Mouse (Mus musculus): ENCODE measurements around the gene Fbxl2.

DNA sequence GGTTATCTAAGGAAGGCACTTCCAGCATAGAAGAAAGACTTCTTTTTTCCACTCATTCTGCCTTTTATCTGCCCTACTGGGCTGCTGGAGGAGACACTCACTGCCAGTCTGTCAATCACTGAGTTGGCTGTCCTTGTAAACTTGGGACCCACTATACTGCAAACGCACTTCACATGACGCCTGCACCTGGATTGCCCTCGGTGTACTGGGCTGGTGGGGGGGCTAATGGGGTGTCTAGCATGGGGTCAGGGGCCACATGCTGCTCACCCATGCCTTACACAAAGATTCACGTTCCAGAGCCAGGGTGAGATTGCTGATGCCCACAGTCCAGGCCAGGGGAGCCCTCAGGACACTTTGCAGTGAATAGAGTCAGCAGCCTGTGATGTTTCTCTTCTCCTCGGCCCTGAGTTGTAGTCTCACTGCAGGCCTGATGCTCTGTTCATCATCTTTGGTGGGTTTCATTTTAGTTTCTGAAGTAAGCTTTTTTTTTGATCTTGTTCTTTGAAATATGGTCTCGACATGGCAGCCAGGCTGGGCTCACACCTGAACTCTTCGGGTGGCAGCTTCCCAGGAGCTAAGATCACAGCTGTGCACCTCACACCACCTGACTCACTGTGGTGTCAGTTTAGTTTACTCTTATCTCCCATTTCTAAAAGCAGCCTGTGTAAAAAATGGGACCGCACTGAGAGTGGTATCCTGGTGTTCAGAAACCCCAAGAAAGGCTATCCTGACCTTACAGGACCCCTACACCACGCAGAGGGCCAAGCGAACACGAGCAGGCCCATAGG lies 62.9 kb downstream of the Fbxl2 start:
- TF ChIP-seq GATA1 (IDR thresholded peaks at IDR 0.05; ENCODE audit: borderline replicate concordance, low read length) (no peak), FLI1 (IDR thresholded peaks at IDR 0.05; ENCODE audit: low read length) (no peak)

All from megakaryocyte, embryonic 14.5 days (primary cell).